Mouse (Mus musculus) erythroblast, embryonic 14.5 days (primary cell): ENCODE results near the gene Rab17. TPM values are rescaled to one million over a fixed set of nuclear protein-coding genes. Genes with fewer than 3 reads are reported as not detected.

Experiments used
- H3K27me3 ChIP-seq: 2 replicates; pipeline ENCODE4 v1.6.1; 2012; ENCODE audit warnings: inconsistent platforms; ENCODE audit not compliant: control insufficient read depth
- H3K36me3 ChIP-seq: 2 replicates; pipeline ENCODE4 v1.6.1; 2012; ENCODE audit warnings: mild to moderate bottlenecking, inconsistent platforms; ENCODE audit not compliant: control insufficient read depth
- H3K4me1 ChIP-seq: 2 replicates; pipeline ENCODE4 v1.6.1; 2012; ENCODE audit warnings: inconsistent platforms; ENCODE audit not compliant: control insufficient read depth
- H3K4me3 ChIP-seq: replicated peaks from 2 replicates; pipeline ENCODE3; 2012; ENCODE audit warnings: moderate library complexity, mild to moderate bottlenecking, inconsistent platforms
- H3K9me3 ChIP-seq: 2 replicates; pipeline ENCODE4 v1.6.1; 2012; ENCODE audit warnings: low read length, inconsistent platforms, mixed read lengths; ENCODE audit not compliant: control insufficient read depth
- GATA1 ChIP-seq: IDR thresholded peaks from 2 replicates; pipeline ENCODE4 v1.6.1; 2012; ENCODE audit warnings: low read length, inconsistent platforms, mixed read lengths
- TAL1 ChIP-seq: IDR thresholded peaks from 3 replicates; pipeline ENCODE4 v1.6.1; 2012; ENCODE audit warnings: low read length, inconsistent platforms, mixed read lengths
- polyA plus RNA-seq: library from polyadenylated mRNA; stranded (reverse); fragments of >175 nt; gene quantifications from 2 replicates; pipeline ENCODE4 v1.2.3, GENCODE M21; 2012

The Rab17 gene
- polyA plus RNA-seq, 1 experiment, result not detected

DNA sequence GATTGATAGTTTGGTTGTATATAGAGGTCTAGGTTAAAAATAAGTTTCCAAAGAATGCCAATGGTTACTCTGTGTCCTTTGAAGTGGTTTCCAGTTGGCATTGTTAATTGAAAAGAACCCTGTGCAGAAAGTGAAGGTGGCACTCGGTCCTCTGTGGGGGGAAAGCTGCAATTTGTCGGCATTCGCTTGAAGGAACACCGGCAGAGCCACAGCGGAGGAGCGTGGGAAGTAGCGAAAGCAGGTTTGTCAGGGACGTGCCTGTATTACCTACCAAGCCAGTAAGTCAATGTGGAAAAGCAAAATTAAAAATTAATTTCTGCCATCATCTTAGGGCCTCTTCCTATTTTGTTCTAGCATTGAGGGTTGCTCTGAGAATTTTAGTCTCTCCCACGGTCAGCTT is 37.2 kb upstream of the Rab17 start:
- Histone ChIP-seq H3K27me3 (no peaks in the 10 kb centered on the region), H3K4me3 (no peak overlapping the region), H3K4me1 (no peaks in the 10 kb centered on the region), H3K36me3 (no peaks in the 10 kb centered on the region), H3K9me3 (no peaks in the 10 kb centered on the region)
- TF ChIP-seq TAL1 (no peak), GATA1 (no peak)

- H3K36me3 ChIP-seq, result no peaks in the 10 kb centered on the region
- no peak overlapping the region for H3K4me3 ChIP-seq
- no peaks in the 10 kb centered on the region for H3K4me1 ChIP-seq
- TF ChIP-seq TAL1 (no peak), GATA1 (no peak)
- no peaks in the 10 kb centered on the region for H3K27me3 ChIP-seq
- no peaks in the 10 kb centered on the region for H3K9me3 ChIP-seq
These were observed 36.6 kb upstream of the Rab17 start for GRCm38 (mm10) chr1:91006037-91006436.

DNA sequence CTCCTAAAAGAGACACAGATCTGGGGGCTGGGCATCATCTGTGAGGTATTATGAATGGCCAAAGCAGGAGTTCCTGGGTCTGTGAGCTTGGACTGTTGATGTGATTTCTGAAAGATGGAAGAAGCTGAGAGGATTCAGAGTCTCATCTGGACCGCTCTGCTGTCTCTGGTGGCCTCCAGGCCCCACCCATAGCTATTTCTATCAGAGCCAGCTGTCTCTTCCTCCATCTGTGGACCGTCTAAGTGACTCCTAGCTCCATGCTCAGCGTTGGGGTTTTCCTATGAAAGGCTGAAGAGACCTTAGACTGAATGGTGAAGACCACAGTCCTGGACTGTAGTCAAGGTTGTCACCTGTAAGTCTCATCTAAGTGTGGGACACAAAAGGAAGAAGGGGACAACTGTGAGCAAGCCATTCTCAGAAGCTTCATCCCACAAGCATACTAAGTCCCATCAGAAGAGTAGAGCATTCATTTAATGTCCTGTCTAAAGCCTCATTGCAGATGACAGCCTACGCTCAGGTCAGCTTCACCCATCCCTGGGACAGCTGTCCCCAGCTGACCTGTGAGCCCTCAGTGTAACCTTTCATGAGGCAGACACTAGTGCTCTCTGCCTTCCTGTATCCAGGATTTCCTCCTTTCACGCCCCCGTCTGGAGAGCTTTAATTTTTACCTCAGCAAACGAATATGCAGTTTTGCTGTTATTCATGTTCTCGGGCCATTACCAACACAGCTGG is 34.2 kb upstream of the Rab17 start:
- H3K9me3 ChIP-seq, result no peaks in the 10 kb centered on the region
- no peak overlapping the region for H3K4me3 ChIP-seq
- TF ChIP-seq GATA1, result no peak
- TF ChIP-seq TAL1, result no peak
- no peaks in the 10 kb centered on the region for H3K36me3 ChIP-seq
- H3K4me1 ChIP-seq, result no peaks in the 10 kb centered on the region
- peaks cover 14% of the 10 kb centered on the region for H3K27me3 ChIP-seq

- H3K9me3 ChIP-seq, result no peaks in the 10 kb centered on the region
- H3K27me3 ChIP-seq, result peaks cover 25% of the 10 kb centered on the region
- no peak for TF ChIP-seq TAL1
- no peak for TF ChIP-seq GATA1
- H3K4me3 ChIP-seq, result no peak overlapping the region
- H3K4me1 ChIP-seq, result peaks cover 2% of the 10 kb centered on the region; the same call in 1 of the 2 replicates
- H3K36me3 ChIP-seq, result no peaks in the 10 kb centered on the region
These were observed 33.2 kb upstream of the Rab17 start for GRCm38 (mm10) chr1:91002641-91003040.

- no peak for TF ChIP-seq TAL1
- no peak for TF ChIP-seq GATA1
- peaks cover 2% of the 10 kb centered on the region; the same call in 1 of the 2 replicates for H3K4me1 ChIP-seq
- peaks cover 30% of the 10 kb centered on the region for H3K27me3 ChIP-seq
- H3K36me3 ChIP-seq, result no peaks in the 10 kb centered on the region
- H3K4me3 ChIP-seq, result no peak overlapping the region
- no peaks in the 10 kb centered on the region for H3K9me3 ChIP-seq
These were observed 32.5 kb upstream of the Rab17 start for GRCm38 (mm10) chr1:91001871-91002539.

GRCm38 (mm10) chr1:91001101-91001500 is 31.6 kb upstream of the Rab17 start:
- Histone ChIP-seq H3K9me3 (peaks cover 2% of the 10 kb centered on the region; the same call in 1 of the 2 replicates), H3K4me1 (peaks cover 2% of the 10 kb centered on the region; the same call in 1 of the 2 replicates), H3K27me3 (peaks cover 30% of the 10 kb centered on the region), H3K4me3 (no peak overlapping the region), H3K36me3 (no peaks in the 10 kb centered on the region)
- TF ChIP-seq TAL1 (no peak), GATA1 (no peak)

- peaks cover 30% of the 10 kb centered on the region for H3K27me3 ChIP-seq
- no peak overlapping the region for H3K4me3 ChIP-seq
- TF ChIP-seq GATA1 (no peak), TAL1 (no peak)
- no peaks in the 10 kb centered on the region for H3K36me3 ChIP-seq
- H3K4me1 ChIP-seq, result peaks cover 2% of the 10 kb centered on the region; the same call in 1 of the 2 replicates
- H3K9me3 ChIP-seq, result peaks cover 3% of the 10 kb centered on the region
These were observed 30.6 kb upstream of the Rab17 start for GRCm38 (mm10) chr1:90999911-91000601.

DNA sequence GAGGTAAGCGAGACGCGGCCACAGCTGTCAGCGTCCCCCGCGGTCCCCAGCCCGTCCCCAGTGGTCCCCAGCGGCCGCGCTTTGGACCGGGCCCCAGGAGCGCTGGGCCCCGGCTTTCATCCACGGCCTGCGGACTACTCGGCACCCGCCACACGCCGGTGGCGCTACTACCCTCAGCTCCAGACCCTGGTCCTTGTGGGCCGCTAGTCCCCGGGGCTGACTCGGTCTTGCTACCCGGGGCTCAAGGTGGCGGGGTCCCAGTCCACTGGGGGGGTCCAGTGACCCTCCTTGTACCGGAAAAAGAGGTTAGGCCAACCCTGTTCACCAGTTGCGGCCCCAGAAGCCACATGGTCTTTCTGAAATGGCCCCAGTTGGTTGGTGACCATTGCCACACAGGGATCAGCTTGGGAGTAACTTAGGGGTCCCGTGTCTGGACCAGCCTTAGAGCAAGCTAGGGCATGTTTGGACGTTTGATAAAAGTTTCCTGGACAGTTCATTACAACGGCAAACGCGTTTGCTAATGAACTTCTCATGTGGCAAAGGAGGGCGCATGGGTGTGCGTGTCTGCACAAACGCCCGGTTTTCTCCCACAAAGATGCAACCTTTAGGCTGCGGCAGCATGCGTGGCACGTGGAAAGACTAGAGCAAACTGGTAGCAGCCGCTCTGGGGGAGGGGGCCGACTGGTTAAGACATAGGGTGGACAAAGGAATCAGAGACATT is 29.6 kb upstream of the Rab17 start:
- peak overlapping the region; percentile 54 for H3K4me3 ChIP-seq
- H3K27me3 ChIP-seq, result peaks cover 30% of the 10 kb centered on the region
- no peaks in the 10 kb centered on the region for H3K36me3 ChIP-seq
- peaks cover 2% of the 10 kb centered on the region; the same call in 1 of the 2 replicates for H3K4me1 ChIP-seq
- peaks cover 3% of the 10 kb centered on the region for H3K9me3 ChIP-seq
- TF ChIP-seq TAL1, result no peak
